Mouse (Mus musculus) neural tube, embryonic 11.5 days (tissue): ENCODE measurements around the gene Hk3. TPM values are rescaled to one million over a fixed set of nuclear protein-coding genes. Genes with fewer than 3 reads are reported as not detected.

Experiments
- ATAC-seq: fragments of 200-750 bp; cut with Nextera tagmentation; 2 replicates; pipeline ENCODE4 v1.8.0; 2017; ENCODE audit warnings: moderate number of reproducible peaks, mild to moderate bottlenecking, moderate TSS enrichment, moderate library complexity; ENCODE audit not compliant: insufficient read depth, low FRiP score, low TSS enrichment
- DNase-seq: peaks from one replicate; pipeline ENCODE4 v3.0.0-alpha.2; 2015; ENCODE audit warnings: low spot score
- H3K27ac ChIP-seq: fragments of 300-500 bp; sonication (generic); 2 replicates; pipeline ENCODE4 v1.5.1; 2014; ENCODE audit warnings: low read depth, mild to moderate bottlenecking, low read length
- H3K27me3 ChIP-seq: fragments of 300-500 bp; sonication (generic); 2 replicates; pipeline ENCODE4 v1.6.1; 2014; ENCODE audit warnings: mild to moderate bottlenecking, low read length, mixed read lengths; ENCODE audit not compliant: control insufficient read depth, insufficient read depth
- H3K36me3 ChIP-seq: fragments of 300-500 bp; sonication (generic); 2 replicates; pipeline ENCODE4 v1.6.1; 2014; ENCODE audit warnings: mild to moderate bottlenecking, low read length, moderate library complexity, mixed read lengths; ENCODE audit not compliant: control insufficient read depth, insufficient read depth
- H3K4me1 ChIP-seq: fragments of 300-500 bp; sonication (generic); 2 replicates; pipeline ENCODE4 v1.6.1; 2014; ENCODE audit warnings: low read length, mixed read lengths; ENCODE audit not compliant: control insufficient read depth, insufficient read depth
- H3K4me2 ChIP-seq: fragments of 300-500 bp; sonication (generic); 2 replicates; pipeline ENCODE4 v1.6.1; 2014; ENCODE audit warnings: low read depth, mild to moderate bottlenecking, moderate library complexity
- H3K4me3 ChIP-seq: fragments of 300-500 bp; sonication (generic); 2 replicates; pipeline ENCODE4 v1.5.1; 2014; ENCODE audit warnings: low read depth, low read length
- H3K9ac ChIP-seq: fragments of 300-500 bp; sonication (generic); 2 replicates; pipeline ENCODE4 v1.6.1; 2014; ENCODE audit warnings: mild to moderate bottlenecking, low read length
- H3K9me3 ChIP-seq: fragments of 300-500 bp; sonication (generic); 2 replicates; pipeline ENCODE4 v1.6.1; 2016; ENCODE audit warnings: low read length; ENCODE audit not compliant: control insufficient read depth
- WGBS: fragments of 180-500 bp; shearing (Covaris S2); extraction: QIAGEN DNeasy Blood & Tissue Kit; methylation state at CpG from one replicate; pipeline ENCODE4 v1.1.7; 2014; 5-methylcytosine and 5-hydroxymethylcytosine counted together
- polyA plus RNA-seq: library from polyadenylated mRNA; unstranded; fragments of >200 nt; fragmentation: Nextera tagmentation; extraction: Ambion mirVana; gene quantifications from 2 replicates; pipeline ENCODE4 v1.2.1, GENCODE M21; 2014

Hk3 gene
- polyA plus RNA-seq, 1 experiment from 2014 or later = 1.1 TPM

DNA sequence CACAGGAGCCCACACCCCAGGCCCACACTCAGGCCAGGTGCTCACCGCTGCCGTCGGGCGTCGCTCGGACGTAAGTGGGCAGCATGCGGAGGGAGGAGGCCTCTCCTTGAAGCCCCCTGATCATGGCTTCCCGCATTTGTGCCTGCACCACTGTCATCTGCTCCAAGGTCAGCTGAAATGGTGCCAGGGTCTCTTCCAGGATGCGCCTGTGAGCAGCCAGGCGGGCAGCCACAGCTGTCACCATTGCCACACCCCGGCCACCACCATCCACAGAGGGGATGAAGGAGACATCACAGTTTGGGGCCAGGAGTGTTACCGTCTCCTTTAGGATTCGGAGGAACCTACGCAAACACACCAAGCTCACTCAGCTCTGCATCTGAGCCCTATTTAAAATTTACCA lies 10.1 kb downstream of the Hk3 start:
- Histone ChIP-seq H3K9me3 (no peaks in the 10 kb centered on the region), H3K36me3 (no peaks in the 10 kb centered on the region), H3K4me3 (no peak overlapping the region), H3K27me3 (no peaks in the 10 kb centered on the region), H3K9ac (no peak overlapping the region), H3K27ac (no peak overlapping the region), H3K4me2 (no peak overlapping the region), H3K4me1 (peaks cover 26% of the 10 kb centered on the region)
- WGBS = 87% methylated on average over 15 of the region's 15 CpGs
- DNase-seq = no peak
- no peak for ATAC-seq

GRCm38 (mm10) chr13:55008589-55008988 lies 12.6 kb downstream of the Hk3 start:
- Histone ChIP-seq H3K27me3 (no peaks in the 10 kb centered on the region), H3K36me3 (no peaks in the 10 kb centered on the region), H3K27ac (no peak overlapping the region), H3K4me3 (no peak overlapping the region), H3K4me1 (peaks cover 27% of the 10 kb centered on the region), H3K9ac (no peak overlapping the region), H3K4me2 (no peak overlapping the region), H3K9me3 (no peaks in the 10 kb centered on the region)
- WGBS = 49% methylated on average over 6 of the region's 6 CpGs
- ATAC-seq = peak; percentile 64
- DNase-seq = peak; percentile 77

- H3K4me3 ChIP-seq = no peak overlapping the region
- no peak overlapping the region for H3K27ac ChIP-seq
- 91% methylated on average over 7 of the region's 7 CpGs for WGBS
- ATAC-seq = no peak
- H3K27me3 ChIP-seq = no peaks in the 10 kb centered on the region; the same call in 1 of the 2 replicates
- no peaks in the 10 kb centered on the region for H3K9me3 ChIP-seq
- no peak overlapping the region for H3K9ac ChIP-seq
- no peak for DNase-seq
- peaks cover 2% of the 10 kb centered on the region; the same call in 1 of the 2 replicates for H3K36me3 ChIP-seq
- H3K4me1 ChIP-seq = peaks cover 20% of the 10 kb centered on the region
- H3K4me2 ChIP-seq = no peak overlapping the region
Measured at GRCm38 (mm10) chr13:55006415-55006742, 14.8 kb downstream of the Hk3 start.

DNA sequence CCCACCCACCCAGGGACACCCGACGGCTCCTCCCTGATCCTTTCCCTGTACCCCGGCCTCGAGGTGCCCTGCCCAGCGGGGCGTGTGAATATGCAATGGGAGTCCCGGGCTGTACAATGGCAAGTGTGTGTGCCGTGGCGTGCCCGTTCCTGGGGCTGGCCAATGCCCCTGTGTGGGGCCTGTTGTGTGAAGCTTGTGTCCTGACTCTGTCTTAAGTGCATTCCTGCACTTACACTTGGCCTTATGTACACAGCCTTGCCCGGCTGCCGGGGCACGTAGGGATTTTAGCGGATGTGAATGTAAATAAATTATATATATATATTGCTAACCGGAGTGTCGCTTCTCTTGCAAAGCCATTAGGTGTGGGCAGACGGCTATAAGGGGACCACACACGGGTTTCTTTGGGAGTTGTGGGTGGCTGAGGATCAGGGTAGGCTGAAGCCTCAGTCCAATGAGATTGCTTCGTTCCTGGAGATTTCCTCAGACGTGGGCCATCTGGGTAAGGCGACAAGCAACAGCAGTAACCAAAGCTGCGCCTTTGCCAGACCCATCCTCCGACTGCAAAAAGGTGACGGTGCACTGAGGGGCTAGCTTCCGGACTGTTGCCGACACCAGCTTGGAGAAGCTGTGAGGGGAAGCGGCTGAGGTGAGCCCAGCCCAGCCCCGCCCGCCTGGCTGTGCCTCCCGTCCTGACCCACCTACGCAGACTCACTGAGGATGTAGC lies 15.3 kb downstream of the Hk3 start:
- Histone ChIP-seq H3K4me2 (no peak overlapping the region), H3K36me3 (peaks cover 2% of the 10 kb centered on the region; the same call in 1 of the 2 replicates), H3K9me3 (no peaks in the 10 kb centered on the region), H3K27ac (no peak overlapping the region), H3K27me3 (no peaks in the 10 kb centered on the region; the same call in 1 of the 2 replicates), H3K4me3 (no peak overlapping the region), H3K4me1 (peaks cover 20% of the 10 kb centered on the region), H3K9ac (no peak overlapping the region)
- DNase-seq = no peak
- WGBS = 70% methylated on average over 31 of the region's 31 CpGs
- ATAC-seq = no peak

GRCm38 (mm10) chr13:55004646-55005045 lies 16.5 kb downstream of the Hk3 start:
- Histone ChIP-seq H3K9me3 (no peaks in the 10 kb centered on the region), H3K4me2 (no peak overlapping the region), H3K4me1 (peaks cover 20% of the 10 kb centered on the region), H3K9ac (no peak overlapping the region), H3K36me3 (peaks cover 2% of the 10 kb centered on the region), H3K27ac (no peak overlapping the region), H3K27me3 (no peaks in the 10 kb centered on the region; the same call in 1 of the 2 replicates), H3K4me3 (no peak overlapping the region)
- no peak for DNase-seq
- ATAC-seq = no peak
- 67% methylated on average over 10 of the region's 11 CpGs for WGBS

- 80% methylated on average over 10 of the region's 10 CpGs for WGBS
- Histone ChIP-seq H3K4me2 (no peak overlapping the region), H3K36me3 (peaks cover 2% of the 10 kb centered on the region), H3K4me1 (peaks cover 10% of the 10 kb centered on the region; the same call in 1 of the 2 replicates), H3K4me3 (no peak overlapping the region), H3K9ac (no peak overlapping the region), H3K27me3 (no peaks in the 10 kb centered on the region; the same call in 1 of the 2 replicates), H3K9me3 (no peaks in the 10 kb centered on the region), H3K27ac (no peak overlapping the region)
- ATAC-seq = no peak
- DNase-seq = no peak
Measured at GRCm38 (mm10) chr13:55002090-55002489, 19.1 kb downstream of the Hk3 start.

- WGBS = 88% methylated on average over 10 of the region's 10 CpGs
- H3K36me3 ChIP-seq = peaks cover 2% of the 10 kb centered on the region
- H3K27me3 ChIP-seq = no peaks in the 10 kb centered on the region; the same call in 1 of the 2 replicates
- H3K4me2 ChIP-seq = no peak overlapping the region
- DNase-seq = no peak
- H3K4me3 ChIP-seq = no peak overlapping the region
- no peak overlapping the region for H3K9ac ChIP-seq
- ATAC-seq = no peak
- H3K4me1 ChIP-seq = peaks cover 7% of the 10 kb centered on the region; the same call in 1 of the 2 replicates
- no peak overlapping the region for H3K27ac ChIP-seq
- no peaks in the 10 kb centered on the region for H3K9me3 ChIP-seq
Measured at GRCm38 (mm10) chr13:55000433-55000832, 20.8 kb downstream of the Hk3 start.

GRCm38 (mm10) chr13:54997568-54997967 lies 23.6 kb downstream of the Hk3 start:
- Histone ChIP-seq H3K27me3 (no peaks in the 10 kb centered on the region; the same call in 1 of the 2 replicates), H3K4me1 (peaks cover 20% of the 10 kb centered on the region), H3K9ac (no peak overlapping the region; the same call in 1 of the 2 replicates), H3K4me3 (no peak overlapping the region), H3K36me3 (no peaks in the 10 kb centered on the region; the same call in 1 of the 2 replicates), H3K4me2 (no peak overlapping the region), H3K9me3 (no peaks in the 10 kb centered on the region), H3K27ac (no peak overlapping the region)
- DNase-seq (no peak), ATAC-seq (no peak)
- 89% methylated on average over 8 of the region's 8 CpGs for WGBS

DNA sequence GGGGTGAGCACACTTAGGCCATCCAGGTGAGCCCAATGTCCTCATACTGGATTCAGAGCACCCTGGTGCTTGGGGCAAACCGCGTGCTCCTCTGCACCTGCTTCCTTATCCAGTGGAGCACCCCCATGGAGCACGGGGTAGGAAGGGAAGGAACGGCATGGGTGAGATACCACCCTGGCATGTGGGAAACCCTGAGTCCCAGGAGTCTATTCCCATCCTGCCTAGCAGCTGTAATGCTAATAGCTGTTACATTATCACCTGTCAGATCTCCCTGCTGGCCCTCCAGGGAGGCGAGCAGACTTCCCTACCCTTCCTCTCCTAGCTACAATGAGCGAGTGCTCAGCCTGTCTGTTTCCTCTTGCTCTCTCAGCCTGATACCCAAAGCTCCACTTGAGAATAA lies 26.0 kb downstream of the Hk3 start:
- Histone ChIP-seq H3K27ac (peak overlapping the region; percentile 27; the same call in 1 of the 2 replicates), H3K9ac (no peak overlapping the region), H3K27me3 (no peaks in the 10 kb centered on the region), H3K36me3 (no peaks in the 10 kb centered on the region; the same call in 1 of the 2 replicates), H3K4me1 (peaks cover 25% of the 10 kb centered on the region), H3K4me2 (no peak overlapping the region), H3K9me3 (no peaks in the 10 kb centered on the region), H3K4me3 (no peak overlapping the region)
- ATAC-seq = no peak
- no peak for DNase-seq
- 61% methylated on average over 6 of the region's 6 CpGs for WGBS
